Mouse (Mus musculus) kidney, adult 2 months (tissue): ENCODE data around the gene Cdca8.

Experiments
- CTCF ChIP-seq: fragments of 200-500 bp; conservative IDR thresholded peaks from 2 replicates; pipeline ENCODE4 v1.5.1; 2011; ENCODE audit warnings: low read depth, mild to moderate bottlenecking, control low read depth, low read length, moderate library complexity, mixed read lengths; ENCODE audit not compliant: insufficient read depth, insufficient read length
- POLR2A ChIP-seq: fragments of 200-500 bp; IDR thresholded peaks from one replicate; pipeline ENCODE4 v1.6.1; 2011; ENCODE audit warnings: low read depth, low read length, control low read depth

DNA sequence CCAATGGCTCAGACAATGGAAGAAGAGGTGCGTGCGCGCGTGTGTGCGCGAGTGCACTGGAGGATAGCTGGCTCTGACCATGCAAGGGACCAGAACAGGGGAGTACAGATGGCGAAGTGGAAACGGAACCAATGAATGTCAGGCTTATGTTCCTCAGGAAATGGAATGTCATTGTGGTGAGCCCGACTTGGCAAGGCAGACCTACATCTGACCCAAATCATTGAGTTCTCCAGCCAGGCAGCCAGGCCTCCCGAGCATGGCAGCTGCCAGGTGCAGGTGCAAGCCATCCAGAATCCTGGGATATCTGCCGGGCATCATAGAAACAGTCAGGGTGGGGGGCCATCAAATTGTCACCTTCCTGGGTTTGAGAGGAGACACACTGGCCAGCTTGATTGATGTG lies 21.8 kb upstream of the Cdca8 start:
- TF ChIP-seq POLR2A (no peak), CTCF (no peak)
